Mouse (Mus musculus): Measurements from ENCODE around the gene E330017A01Rik. TPM values are rescaled to one million over a fixed set of nuclear protein-coding genes. Genes with fewer than 3 reads are reported as not detected.

E330017A01Rik gene
- total RNA-seq, 2 experiments from 2014 or later: not detected

DNA sequence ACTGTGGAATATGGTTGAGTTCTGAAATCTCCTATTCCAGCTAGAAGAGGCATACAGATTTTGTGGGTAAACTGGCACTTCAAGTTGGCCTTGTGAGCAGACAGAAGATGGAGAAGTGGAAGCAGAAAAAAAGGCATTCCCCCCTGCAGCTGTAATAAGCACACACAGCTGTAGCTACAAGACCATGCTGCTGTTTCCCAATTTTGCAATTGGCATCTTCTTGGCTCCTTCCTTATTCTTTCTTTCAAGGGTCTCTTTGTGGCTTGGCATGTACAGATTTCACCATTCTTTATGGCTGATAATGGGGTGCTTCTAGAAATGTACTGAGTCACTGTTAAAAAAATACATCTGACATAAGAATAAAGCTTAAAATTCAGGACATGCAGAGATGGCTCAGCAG is 21.2 kb downstream of the E330017A01Rik start:
- no peak for DNase-seq
- intact Hi-C loops (cut with DNase I; ENCODE audit: low total_unique reads): no loop called here

GRCm38 (mm10) chr16:58616878-58617277 is 21.7 kb downstream of the E330017A01Rik start, which contains the start of gene Gm813:
Gene Gm813 (minus strand): TSS chr16:58616978.
- intact Hi-C loops (cut with DNase I; ENCODE audit: low total_unique reads): no loop called here
- no peak for DNase-seq

DNA sequence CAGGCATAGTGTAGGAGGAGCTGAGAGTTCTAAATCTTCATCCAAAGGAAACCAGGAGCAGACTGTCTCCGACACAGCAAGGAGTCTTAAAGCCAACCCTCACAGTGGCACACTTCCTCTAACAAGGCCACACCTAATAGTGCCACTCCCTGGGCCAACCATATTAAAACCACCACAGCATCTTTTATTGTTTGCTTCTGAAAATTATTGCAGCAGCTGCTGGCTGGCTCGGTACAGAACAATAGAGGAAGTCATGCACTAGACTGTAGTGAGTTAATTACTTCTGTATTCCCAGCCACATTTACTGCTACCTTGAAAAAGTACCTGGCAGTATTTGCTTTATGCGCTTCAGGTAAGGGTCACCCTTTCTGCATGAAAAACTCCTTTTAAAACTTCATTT is 25.6 kb downstream of the E330017A01Rik start:
- no peak for DNase-seq
- intact Hi-C loops (cut with DNase I; ENCODE audit: low total_unique reads): no loop called here

DNA sequence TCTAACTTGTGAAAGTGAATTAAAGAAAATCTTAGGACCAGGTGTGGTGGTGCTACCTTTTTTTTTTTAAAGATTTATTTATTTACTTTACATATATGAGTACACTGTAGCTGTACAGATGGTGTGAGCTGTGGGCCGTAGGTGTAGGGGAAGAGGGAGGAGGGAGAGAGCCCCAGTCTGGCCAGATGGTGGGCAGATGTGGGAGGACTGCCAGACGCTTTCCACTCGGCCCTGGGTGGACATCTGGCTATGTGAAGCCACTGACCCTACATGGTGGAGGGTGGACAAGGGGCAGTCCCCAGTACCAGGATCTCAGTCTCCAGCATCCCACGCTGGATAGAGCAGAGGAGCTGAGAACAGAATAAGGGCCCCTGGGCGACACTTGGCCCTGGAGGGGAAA is 31.4 kb downstream of the E330017A01Rik start:
- intact Hi-C loops (cut with DNase I; ENCODE audit: low total_unique reads): no loop called here
- DNase-seq: no peak

GRCm38 (mm10) chr16:58604680-58605079 is 33.9 kb downstream of the E330017A01Rik start:
- DNase-seq: no peak
- intact Hi-C loops (cut with DNase I; ENCODE audit: low total_unique reads): no loop called here

- no peak for DNase-seq
Observed at GRCm38 (mm10) chr16:58603831-58604230, 34.7 kb downstream of the E330017A01Rik start.

GRCm38 (mm10) chr16:58600846-58601245 is 37.7 kb downstream of the E330017A01Rik start:
- DNase-seq: peak; percentile 49
- intact Hi-C loops (cut with DNase I; ENCODE audit: low total_unique reads): no loop called here

More at GRCm38 (mm10) chr16:58603831-58604230, 34.7 kb downstream of the E330017A01Rik start:
- intact Hi-C loops (cut with DNase I; ENCODE audit: low total_unique reads): no loop called here

GRCm38 (mm10) chr16:58591299-58591698 is 47.2 kb downstream of the E330017A01Rik start:
- intact Hi-C loops (cut with DNase I; ENCODE audit: low total_unique reads): no loop called here
- no peak for DNase-seq

DNA sequence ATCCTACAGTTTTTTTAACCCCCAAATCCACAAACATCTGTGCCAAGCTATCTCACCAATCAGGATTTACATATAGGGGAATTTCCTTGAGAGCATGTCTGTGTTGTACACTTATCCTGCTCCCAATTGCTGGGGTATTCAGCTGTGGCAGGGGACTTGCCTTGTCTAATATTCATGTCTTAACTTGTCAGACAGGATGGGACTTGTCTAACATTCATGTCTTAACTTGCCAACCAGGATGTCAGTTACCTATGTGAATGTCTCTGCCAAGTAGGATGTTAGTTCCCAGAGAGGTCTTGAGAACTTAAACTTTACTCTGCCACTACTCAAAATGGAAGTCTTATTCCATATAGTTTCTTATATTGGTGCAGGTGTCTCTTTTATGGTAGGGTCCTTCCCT is 49.1 kb downstream of the E330017A01Rik start:
- no peak for DNase-seq
- intact Hi-C loops (cut with DNase I; ENCODE audit: low total_unique reads): no loop called here

Other genes with a start within 250 kb of the E330017A01Rik start
- 10 to 100 TPM in 1 of 2 experiments, 1 to 10 TPM in 1; 8.6 to 12.9 TPM for gene Dcbld2, start 230.3 kb downstream of the E330017A01Rik start, total RNA-seq (2021)
- gene St3gal6, start 114.5 kb downstream of the E330017A01Rik start, total RNA-seq (2021): 10 to 100 TPM; 45.5 to 50.0 TPM
- not detected for gene Gm813, start 21.8 kb downstream of the E330017A01Rik start, total RNA-seq (2021)
- gene Cpox, start 31.6 kb upstream of the E330017A01Rik start, total RNA-seq (2021): 10 to 100 TPM; 12.0 to 14.0 TPM
- gene Gpr15, start 80.3 kb upstream of the E330017A01Rik start, total RNA-seq (2021): not detected
- gene Cldnd1, start 89.2 kb upstream of the E330017A01Rik start, total RNA-seq (2021): 10 to 100 TPM; 59.4 to 67.2 TPM
- not detected for gene Olfr172, start 124.4 kb upstream of the E330017A01Rik start, total RNA-seq (2021)
- not detected for gene Olfr173, start 161.5 kb upstream of the E330017A01Rik start, total RNA-seq (2021)
- not detected for gene Olfr175-ps1, start 188.0 kb upstream of the E330017A01Rik start, total RNA-seq (2021)
- not detected for gene Olfr177, start 236.0 kb upstream of the E330017A01Rik start, total RNA-seq (2021)

All from gastrocnemius, postnatal 14 days (tissue).